Mouse (Mus musculus) urinary bladder, postnatal 10 days (tissue): ENCODE results near the gene Zfp276.
"Not testable (repeated sequence)": the region's sequence is repeated elsewhere in the genome, so short reads cannot be mapped to it uniquely, and the experiment has no call there.

Experiments
- DNase-seq: peaks from one replicate; pipeline ENCODE4 v3.0.0; 2022; ENCODE audit warnings: low spot score

Gene Zfp276

DNA sequence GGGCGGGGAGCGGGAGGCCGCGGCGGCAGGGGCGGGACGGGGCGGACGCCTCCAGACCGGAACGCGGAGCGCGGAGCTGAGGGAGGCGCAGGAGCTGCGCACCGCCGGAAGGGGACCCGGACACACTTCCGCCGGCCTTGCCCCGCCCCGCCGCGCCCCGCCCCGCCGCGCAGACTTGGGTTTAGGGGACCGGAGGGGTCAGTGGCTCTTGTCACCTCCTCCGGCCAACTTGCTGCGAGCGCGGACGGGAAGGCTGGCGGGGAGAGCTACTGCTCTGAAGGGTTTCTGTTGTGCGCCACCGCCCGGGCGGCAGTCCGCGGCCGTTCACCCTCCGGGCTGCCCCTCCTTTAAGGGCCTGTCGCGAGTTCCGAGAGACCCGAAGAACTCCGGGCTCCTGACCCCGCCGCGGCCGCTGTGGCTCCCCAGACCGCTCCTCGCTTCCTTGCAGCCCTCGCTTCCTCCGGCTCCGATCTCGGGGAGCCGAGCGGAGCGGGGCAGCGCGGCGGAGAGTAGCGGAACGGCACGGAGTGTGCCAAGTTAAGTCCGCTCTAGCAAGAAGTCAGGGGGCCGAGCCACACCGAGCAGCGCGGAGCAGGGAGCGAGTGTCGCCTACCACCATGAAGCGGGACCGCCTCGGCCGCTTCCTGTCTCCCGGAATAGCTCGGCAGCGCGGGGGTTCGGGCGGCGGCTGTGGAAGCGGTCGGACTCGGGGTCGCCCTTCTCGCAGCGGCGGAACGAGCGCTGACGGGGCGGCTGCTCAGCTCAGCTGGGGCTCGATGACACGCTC, at the start of gene Zfp276, which contains the start of gene Vps9d1:
TSS of gene Zfp276 (plus strand) at position 97 of the 787 bp plus-strand sequence.
TSS of gene Vps9d1 (minus strand) at position 250 of the 787 bp plus-strand sequence.
- DNase-seq, result peak; percentile 65

GRCm38 (mm10) chr8:123211876-123212275, 42.1 kb upstream of the Zfp276 start:
- no peak for DNase-seq

GRCm38 (mm10) chr8:123212321-123213117, 41.5 kb upstream of the Zfp276 start, which contains the start of the genes Chmp1a and Spata33:
Gene Chmp1a (minus strand): TSS chr8:123212763.
Gene Spata33 (plus strand): TSS chr8:123212832.
- DNase-seq, result peak; percentile 71

- DNase-seq, result no peak
These were observed 40.8 kb upstream of the Zfp276 start for GRCm38 (mm10) chr8:123213118-123213772.

GRCm38 (mm10) chr8:123215430-123215829, 38.6 kb upstream of the Zfp276 start:
- no peak for DNase-seq

DNA sequence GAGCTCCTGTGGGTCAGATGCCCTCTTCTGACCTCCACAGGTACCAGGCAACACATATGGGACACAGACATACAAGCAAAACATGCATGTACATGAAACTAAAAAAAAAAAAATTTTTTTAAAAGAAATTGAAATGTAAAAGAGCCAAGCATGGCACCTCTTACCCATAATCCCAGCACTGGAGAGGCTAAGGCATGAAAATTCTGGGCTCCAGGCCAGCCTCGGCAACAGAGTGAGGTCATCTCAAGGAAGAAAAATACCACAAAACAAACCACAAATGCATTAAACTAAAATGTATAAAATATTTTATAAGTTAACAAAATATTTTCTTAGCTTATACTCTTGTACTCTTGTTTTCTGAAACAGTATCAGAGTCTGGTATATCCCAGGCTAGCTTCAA, 33.1 kb upstream of the Zfp276 start:
- DNase-seq, result no peak

GRCm38 (mm10) chr8:123224278-123225266, 29.4 kb upstream of the Zfp276 start, which contains the start of gene Cdk10:
Gene Cdk10 (plus strand): TSS chr8:123224842.
- peak; percentile 79 for DNase-seq

DNA sequence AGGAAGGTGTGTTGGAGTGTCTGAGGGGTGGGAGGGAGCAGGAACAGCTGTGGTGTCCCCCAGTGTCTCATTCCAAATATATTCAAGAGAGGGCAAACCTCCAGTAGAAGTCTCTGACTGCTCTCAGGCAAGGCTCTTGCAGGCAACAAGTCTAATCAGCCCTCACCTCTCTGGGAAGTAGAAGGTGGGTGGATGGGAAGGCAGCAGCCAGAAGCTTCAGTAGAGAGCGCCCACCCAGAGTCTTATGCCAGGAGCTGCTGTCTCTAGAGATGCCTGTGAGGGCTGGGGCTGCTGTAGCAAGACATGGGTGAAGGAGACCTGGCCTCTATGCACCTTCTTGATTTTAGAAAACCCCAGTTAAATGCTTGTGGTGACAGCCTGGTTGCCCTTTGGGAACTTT, 25.6 kb upstream of the Zfp276 start:
- no peak for DNase-seq

- DNase-seq, result not testable (repeated sequence)
These were observed 23.7 kb upstream of the Zfp276 start for GRCm38 (mm10) chr8:123230326-123230725.

GRCm38 (mm10) chr8:123231742-123232141, 22.3 kb upstream of the Zfp276 start:
- DNase-seq, result no peak

DNA sequence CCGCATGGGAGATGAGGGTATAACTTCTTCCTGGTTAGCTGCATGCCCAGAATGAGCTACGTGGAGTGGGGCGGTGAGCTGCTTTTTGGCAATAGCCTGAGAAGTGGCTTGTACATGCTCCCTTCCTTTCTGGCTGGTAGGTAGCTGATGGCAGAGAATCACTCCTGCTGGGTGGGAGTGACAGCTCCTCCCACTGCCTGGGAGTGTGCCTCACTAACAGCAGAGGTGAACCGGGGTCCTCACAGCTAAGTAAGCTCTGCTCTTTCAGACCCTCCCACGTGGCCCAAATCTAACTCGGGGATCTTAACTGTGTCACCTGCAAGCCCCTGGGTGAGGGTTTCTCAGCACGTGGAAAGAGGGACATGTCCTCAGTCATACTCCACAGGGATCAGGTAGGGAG, 21.4 kb upstream of the Zfp276 start:
- no peak for DNase-seq

DNA sequence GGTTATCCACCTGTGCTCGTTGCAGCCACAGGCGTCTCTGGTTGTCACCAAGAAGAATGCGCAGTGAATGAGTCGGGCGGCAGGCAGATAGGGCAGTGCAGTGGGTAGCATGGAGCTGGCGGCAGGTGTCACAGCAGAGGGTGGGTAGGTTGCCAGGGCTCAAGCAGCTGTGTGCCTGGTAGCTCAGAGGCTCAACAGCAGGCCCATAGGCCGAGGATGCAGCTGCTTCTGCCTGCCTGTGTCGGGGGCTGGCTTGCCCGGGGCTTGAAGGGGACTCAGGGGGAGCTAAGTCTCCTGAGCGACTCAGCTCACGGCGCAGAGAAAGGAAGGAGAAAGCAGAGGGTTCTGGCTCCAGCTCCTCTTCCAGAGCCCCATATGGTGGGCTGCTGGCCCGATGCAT, 20.7 kb upstream of the Zfp276 start:
- no peak for DNase-seq

DNA sequence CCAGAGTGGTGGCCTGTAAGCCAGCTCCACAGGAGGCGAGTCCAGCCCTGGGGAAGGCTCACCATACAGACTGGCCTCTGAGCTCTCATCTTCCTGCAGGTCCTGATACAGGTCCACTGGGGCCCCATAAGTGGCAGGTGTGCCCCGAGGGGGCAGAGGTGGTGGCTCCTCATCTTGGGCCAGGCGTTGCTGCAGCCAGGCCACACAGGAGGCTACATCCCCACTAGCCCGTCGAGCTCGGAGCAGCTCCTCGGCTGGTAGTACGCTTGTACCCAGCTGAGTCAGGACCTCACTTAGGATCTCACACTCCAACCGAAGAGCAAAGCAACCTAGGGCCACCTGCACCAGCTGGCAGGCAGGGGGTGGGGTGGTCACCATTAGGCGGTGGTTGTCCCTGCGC, 20.2 kb upstream of the Zfp276 start:
- DNase-seq, result no peak

- DNase-seq, result no peak
These were observed 19.0 kb upstream of the Zfp276 start for GRCm38 (mm10) chr8:123234918-123235519.

GRCm38 (mm10) chr8:123235520-123236497, 18.2 kb upstream of the Zfp276 start, which contains the start of gene Spata2l:
Gene Spata2l (minus strand): TSS chr8:123236233.
- peak; percentile 45 for DNase-seq

DNA sequence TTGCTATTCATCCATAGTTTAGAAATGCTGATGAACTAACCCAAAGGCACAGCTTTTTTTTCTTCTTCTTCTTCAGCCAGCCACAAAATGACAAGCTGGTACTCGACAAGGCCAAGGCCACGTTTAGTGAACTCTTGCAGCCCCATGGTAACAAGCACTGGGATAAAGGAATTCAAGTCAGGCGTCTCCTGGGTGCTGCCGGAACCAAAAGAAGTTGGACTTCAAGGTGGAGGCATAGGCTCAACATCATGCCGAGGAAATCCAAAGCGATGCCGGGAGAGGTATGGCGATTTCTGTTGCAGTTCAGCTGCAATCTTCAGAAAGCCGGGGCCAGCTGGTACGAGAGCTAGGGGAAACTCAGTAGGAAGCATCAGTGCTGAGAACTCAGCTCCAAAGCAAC, 14.6 kb upstream of the Zfp276 start:
- no peak for DNase-seq

DNA sequence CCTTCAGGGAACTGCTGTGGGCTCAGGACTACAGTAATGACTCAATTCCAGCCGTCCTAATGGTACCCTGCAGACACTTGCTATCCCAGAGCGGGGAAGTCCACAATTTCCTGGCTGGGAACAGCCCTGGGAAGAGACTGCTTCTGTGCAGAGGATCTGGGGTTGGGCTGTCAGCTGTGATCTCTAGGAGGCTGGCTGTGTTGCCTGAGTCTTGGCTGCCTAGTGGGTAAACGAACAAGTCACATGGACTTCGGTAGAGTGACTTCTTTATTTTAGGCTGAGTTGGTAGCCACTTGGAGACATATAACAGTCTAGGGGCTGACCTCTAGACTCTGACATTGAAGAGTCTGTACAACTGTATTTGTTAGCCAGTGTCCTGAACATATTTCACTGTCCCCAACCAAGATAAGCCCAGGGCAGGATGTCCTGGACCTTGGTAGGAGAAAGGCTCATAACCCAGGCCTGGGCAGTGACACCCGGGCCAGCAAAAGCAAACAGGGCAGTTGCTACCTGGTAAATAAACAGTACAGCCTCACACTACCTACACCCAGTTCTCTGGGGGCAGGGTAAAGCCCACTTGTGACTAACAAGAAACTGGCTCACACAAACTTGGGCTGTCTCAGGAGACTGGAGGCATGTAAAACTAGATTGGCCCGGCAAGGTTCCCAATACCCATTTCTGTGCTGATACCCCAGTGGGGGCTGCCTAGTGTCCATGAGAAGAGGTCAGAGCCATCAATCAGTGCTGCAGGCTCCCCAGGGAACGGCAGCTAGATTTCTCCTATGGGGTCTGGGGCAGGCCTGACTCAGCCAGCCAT, 11.7 kb upstream of the Zfp276 start:
- no peak for DNase-seq

DNA sequence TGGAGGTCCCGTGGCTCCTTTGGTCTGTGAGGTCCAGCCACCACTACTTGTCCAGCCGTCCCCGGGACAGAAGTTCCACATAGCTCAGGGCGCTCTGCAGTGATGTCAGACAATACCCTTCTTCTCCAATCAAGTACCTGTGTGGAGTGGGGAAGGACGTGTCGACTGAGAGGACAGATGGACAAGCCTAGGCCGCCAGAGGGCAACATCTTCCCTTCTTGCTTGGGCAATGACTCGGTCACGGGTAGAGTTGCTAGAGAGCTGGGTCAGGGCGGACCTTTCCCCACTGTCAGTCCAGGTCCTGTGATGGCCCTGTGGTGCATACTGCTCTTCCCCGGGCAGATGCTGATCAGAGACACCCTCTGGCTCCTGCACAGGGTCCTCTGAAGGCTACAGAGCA, 10.9 kb upstream of the Zfp276 start:
- no peak for DNase-seq

DNA sequence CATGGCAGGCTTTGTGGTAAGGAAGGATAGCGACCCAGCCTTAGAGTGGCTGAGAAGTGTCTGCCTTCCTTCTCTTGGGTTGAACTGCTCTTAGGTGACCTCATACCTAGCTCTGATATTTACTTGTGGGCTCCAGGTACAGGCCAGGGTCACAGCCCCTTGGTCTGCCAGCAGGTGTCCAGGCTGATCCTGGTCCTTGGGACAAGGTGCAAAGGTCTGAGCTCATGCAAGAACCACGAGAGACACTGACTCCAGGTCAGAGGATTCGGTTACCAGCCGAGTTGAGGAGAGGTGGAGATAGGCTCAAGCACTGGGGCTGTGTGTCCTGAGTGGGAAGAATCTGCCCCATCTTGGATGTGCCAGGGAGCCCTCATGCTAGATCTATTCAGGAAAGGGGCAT, 9.6 kb upstream of the Zfp276 start:
- DNase-seq, result no peak
